Mouse (Mus musculus) urinary bladder, adult 2 months (tissue): ENCODE results near the gene Ccdc155. TPM values are rescaled to one million over a fixed set of nuclear protein-coding genes. Genes with fewer than 3 reads are reported as not detected.
"Not testable (repeated sequence)": the region's sequence is repeated elsewhere in the genome, so short reads cannot be mapped to it uniquely, and the experiment has no call there.

Source experiments
- DNase-seq: peaks from one replicate; pipeline ENCODE4 v3.0.0; 2022; ENCODE audit warnings: low spot score
- polyA plus RNA-seq: library from polyadenylated mRNA; depleted of rRNA; stranded (reverse); fragments of >200 nt; gene quantifications from 2 replicates; pipeline ENCODE4 v1.2.3, GENCODE M21; 2012

Gene Ccdc155
- polyA plus RNA-seq, 1 experiment, result 0.12 TPM

- no peak for DNase-seq
Measured at GRCm38 (mm10) chr7:45191161-45191560, 13.5 kb downstream of the Ccdc155 start.

- no peak for DNase-seq
Measured at GRCm38 (mm10) chr7:45190186-45190585, 14.5 kb downstream of the Ccdc155 start.

DNA sequence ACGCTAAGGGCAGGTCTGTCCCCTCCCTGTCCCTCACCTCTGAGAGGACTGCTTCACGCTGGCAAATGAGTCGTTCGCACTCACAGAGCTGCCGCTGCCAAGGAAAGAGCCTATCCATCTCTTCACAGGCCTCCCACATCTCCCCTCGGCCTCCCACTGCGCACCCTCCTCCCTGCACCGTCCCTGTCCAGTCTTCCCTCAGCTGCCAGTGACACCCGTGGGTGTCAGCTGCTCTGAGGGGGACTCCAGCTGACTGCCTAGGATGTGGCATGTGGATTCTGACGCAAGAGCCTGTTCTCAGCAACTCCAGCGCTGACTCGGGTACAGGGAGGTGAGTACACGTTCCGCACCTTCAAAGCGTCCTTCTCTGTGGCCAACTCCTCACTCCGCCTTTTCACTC lies 15.1 kb downstream of the Ccdc155 start:
- no peak for DNase-seq

GRCm38 (mm10) chr7:45185921-45186320 lies 18.8 kb downstream of the Ccdc155 start:
- no peak for DNase-seq

- no peak for DNase-seq
Measured at GRCm38 (mm10) chr7:45183672-45184071, 21.0 kb downstream of the Ccdc155 start.

DNA sequence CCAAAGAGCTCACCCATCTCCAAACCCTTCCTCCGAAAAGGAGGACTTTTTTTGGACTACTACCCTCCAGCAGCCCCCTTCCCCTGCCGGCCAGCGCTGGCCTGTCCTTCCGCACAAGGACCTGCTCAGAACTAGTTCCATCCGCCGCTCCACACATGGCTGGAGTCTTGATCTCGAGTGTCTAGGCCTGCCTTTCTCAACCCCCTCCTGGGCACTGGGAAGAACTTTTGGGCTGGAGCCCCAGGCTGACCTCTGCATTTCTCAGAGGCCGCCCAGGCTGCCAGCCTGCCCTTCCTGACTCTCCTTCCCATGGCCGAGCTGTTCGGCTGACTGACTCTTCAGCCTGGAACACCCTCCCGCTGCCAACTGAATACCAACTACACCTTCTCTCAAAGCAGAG lies 22.1 kb downstream of the Ccdc155 start:
- DNase-seq, result no peak

DNA sequence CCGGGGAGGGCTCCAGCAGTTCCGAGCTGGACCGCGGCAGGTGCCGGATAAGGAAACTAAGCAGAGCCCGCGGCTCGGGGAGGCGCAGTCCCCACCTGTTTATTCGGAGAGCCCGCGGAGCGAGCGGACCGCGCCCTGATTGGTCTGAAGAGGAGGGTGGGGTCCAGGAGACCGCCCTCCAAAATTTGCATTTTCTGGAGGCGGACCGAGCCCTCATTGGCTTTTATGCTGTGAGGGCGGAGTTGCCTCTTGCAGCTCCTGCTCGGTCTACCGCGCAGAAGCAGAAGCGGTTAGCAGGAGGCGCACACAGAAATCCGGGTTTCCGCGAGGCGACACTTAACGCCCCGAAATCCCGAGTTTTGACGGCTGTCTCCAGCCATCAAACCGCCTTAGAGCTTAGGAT lies 22.5 kb downstream of the Ccdc155 start:
- DNase-seq, result peak; percentile 72

DNA sequence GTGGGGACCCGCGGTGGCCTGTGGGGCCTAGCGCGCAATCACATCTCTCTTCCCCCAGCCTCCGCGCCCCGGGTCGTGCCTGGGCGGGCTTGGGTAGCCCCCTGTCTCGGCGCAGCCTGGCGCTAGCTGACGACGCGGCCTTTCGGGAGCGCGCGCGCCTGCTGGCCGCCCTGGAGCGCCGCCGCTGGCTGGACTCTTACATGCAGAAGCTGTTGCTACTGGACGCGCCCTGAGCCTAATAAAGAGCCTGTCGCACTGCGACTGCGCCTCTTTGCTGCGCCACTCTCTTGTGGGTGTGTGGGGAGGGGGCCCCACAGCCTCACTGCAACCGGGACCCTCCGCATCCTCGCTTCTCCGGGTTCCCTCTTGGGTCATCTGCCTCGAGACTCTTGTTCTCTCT lies 23.2 kb downstream of the Ccdc155 start:
- DNase-seq, result no peak

DNA sequence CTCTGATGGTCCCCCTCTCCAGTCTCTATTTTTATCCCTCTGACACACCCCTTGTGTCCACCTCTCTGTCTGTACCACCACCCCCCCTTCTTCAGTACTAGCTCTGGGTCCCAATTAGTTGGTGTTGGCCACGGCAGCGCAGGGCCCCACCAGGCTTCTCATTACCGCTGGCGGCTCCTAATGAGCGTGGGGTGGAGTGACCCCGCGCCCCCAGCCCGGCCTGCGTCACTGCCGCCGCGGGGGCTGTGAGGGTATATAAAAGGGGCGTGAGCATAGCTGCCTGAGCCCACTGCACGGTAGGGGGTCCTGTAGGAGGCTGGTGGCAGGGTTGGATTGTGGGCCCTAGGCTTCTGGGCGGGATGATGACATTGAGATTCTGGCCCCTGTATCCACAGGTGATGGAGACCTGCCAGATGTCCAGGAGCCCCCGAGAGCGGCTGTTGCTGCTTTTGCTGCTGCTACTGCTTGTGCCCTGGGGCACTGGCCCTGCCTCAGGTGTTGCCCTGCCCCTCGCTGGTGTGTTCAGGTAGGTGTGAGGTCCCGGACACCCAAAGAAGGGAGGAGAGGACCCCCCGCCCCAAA lies 23.7 kb downstream of the Ccdc155 start, which contains the start of gene Pth2:
Pth2 (plus strand) TSS at position 100 of the 582 bp plus-strand sequence.
- no peak for DNase-seq

DNA sequence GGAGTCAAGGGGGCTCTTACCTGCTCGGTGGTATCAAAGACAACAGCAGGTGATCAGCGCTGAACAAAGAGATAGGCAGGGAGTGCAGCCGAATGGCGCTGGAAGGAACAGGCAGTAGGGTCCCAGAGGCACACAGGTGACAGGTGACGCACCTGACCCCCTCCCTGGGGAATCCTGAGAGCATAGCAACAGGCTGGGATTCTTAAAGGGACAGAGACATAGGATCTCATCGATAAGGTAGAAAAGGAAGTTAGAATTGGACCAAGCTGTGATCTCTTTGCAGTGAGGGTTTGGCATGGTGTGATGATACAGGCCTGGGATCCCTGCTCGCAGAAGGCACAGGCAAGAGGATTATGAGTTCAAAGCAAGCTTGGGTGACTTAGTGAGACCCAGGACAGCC lies 25.2 kb downstream of the Ccdc155 start, which contains the start of gene Gfy:
Gfy (minus strand) TSS at position 101 of the 400 bp plus-strand sequence.
- no peak for DNase-seq

GRCm38 (mm10) chr7:45178550-45178949 lies 26.1 kb downstream of the Ccdc155 start:
- no peak for DNase-seq

- no peak for DNase-seq
Measured at GRCm38 (mm10) chr7:45176356-45176755, 28.3 kb downstream of the Ccdc155 start.

- no peak for DNase-seq
Measured at GRCm38 (mm10) chr7:45175929-45176328, 28.8 kb downstream of the Ccdc155 start.

DNA sequence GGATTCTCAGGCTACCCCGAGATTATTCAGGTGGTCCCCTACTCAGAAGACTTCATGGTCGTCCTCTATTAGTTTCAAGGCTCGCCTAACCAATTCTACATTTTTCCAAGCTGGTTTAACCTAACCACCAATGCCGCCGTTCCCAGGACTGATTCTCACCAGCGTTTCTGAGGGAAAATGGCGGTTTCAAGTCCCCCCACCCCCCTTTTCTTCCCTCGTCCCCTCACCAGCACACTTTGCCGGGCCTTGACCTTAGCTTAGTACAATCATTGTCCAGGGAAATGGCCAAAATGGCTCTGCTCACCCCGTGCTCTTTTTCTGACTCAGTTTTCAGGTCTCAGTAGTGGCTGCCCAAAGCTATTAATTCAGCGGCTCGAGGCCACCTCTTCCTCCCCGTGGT lies 29.3 kb downstream of the Ccdc155 start:
- no peak for DNase-seq

- no peak for DNase-seq
Measured at GRCm38 (mm10) chr7:45174567-45175280, 30.0 kb downstream of the Ccdc155 start.

GRCm38 (mm10) chr7:45173772-45174171 lies 30.9 kb downstream of the Ccdc155 start:
- not testable (repeated sequence) for DNase-seq

- no peak for DNase-seq
Measured at GRCm38 (mm10) chr7:45172974-45173373, 31.7 kb downstream of the Ccdc155 start.

GRCm38 (mm10) chr7:45169495-45169894 lies 35.2 kb downstream of the Ccdc155 start:
- DNase-seq, result no peak

DNA sequence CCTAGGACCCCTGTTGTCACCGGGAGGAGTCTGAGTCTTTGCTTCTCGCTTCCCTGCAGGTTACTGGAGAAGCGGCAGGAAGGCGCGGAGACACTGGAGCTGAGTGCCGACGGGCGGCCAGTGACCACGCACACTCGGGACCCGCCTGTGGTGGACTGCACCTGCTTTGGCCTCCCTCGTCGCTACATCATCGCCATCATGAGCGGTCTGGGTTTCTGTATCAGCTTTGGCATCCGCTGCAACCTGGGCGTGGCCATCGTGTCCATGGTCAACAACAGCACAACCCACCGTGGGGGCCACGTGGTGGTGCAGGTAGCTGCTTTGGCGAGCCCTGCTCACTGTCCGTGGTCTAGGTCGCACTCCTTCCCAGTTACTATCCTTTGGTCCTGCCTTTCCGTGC lies 36.0 kb downstream of the Ccdc155 start:
- no peak for DNase-seq

DNA sequence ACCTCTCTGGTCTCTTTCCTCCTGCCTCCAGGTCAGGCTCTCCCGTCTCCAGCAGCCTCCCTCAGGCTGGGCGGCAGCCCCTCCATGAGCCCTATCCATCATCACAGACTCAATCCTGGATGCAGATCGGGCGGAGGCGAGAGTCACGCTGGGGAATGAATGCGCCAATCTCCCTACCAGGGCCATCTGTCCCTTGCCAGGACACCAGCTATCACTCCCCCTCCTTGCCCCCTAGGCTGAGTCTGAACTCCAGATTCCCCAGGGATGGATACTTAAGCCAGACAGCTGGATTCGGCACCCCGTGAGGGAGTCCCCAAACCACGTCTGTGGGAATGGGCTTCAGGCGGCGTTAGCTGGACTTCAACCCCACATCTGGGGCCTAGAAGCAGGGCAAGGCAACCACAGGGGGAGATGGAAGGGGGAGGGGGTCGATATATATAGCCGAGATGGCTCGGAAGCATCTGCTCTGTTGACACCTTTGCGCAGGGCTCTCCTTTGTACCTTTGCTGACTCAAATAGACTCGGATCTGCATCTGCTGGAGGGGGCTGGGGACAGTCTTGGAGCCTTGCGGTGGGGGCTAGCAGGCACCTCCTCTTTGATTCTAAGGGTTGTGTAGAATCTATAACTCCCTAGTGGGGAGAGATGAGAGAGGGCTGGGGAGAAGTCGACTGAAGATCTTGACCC lies 36.8 kb downstream of the Ccdc155 start:
- no peak for DNase-seq

- no peak for DNase-seq
Measured at GRCm38 (mm10) chr7:45166950-45167401, 37.7 kb downstream of the Ccdc155 start.

DNA sequence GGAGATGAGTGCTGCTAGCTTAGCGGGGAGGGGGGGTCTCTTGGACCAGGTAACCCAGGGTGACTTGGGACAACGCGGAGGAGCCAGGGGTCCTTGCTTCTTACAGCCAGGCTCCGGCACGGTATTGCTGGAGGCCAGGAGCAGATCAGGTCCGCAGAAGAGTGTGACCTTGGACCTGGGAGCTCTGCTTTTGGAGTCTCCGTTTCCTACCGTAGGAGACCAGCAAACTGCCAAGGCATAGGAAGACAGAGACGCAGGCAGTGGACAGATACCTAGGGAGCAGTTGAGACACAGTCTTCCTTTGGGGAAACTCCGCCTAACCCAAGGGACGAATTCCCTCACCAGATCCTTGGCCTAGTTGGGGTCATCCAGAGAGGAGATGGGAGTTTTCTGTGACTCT lies 39.0 kb downstream of the Ccdc155 start:
- DNase-seq, result no peak

DNA sequence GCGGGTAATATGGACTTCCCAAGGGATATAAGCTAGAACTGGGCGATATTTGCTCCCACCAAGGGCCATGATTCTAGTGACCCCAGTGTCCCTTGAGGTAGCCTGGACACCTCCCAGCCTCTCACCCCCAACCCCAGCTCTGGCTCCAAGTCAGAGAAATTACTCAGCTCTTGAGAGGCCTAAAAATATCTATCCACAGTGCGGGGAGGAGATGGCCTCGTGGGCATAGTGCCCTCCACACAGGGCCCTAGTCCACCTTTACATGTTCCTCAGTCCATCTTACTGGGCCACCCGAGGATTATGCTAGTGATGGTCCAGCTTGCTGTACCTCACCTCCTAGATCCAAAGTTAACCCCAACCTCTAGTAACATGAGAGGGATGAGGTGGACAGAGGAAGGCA lies 39.9 kb downstream of the Ccdc155 start:
- no peak for DNase-seq
